Mouse (Mus musculus): ENCODE results near the gene Commd3. TPM values are rescaled to one million over a fixed set of nuclear protein-coding genes. Genes with fewer than 3 reads are reported as not detected.

Commd3 gene
- total and polyA plus RNA-seq, 2 experiments from 2014 or later, result 139 to 193 TPM

DNA sequence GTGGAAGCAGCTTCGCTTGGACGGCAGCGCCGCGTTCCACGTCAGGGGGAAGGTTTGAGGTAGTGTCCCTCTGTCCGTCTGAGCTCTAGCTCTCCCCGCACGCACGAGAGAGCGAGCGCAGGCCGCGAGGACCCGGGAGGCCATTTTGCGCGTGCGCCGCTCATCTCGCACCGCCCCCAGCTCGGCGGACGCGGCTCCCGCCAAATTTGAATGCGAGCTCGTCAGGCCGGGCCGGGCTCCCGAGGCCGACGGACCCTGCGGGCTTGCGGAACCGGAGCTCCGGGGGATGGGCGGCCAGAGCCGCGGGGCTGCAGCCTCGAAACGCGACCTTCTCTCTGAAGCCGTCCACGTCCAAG, 16.5 kb downstream of the Commd3 start:
- H3K36me3 ChIP-seq (ENCODE audit: insufficient read depth, low read length), result 0 out of 2 replicates have a peak, but pooled peaks cover 7% of the 10 kb centered on the region
- peak overlapping the region; percentile 35 for H3K4me3 ChIP-seq (ENCODE audit: low read depth, low read length)
- H3K27me3 ChIP-seq (ENCODE audit: insufficient read depth, low read length), result peaks cover 54% of the 10 kb centered on the region
- peak; percentile 29; the same call in 1 of the 2 replicates for ATAC-seq (ENCODE audit: low FRiP score)
- H3K9me3 ChIP-seq (ENCODE audit: low read length), result no peaks in the 10 kb centered on the region
- H3K4me1 ChIP-seq (ENCODE audit: insufficient read depth, low read length), result 0 out of 2 replicates have a peak, but pooled peaks cover 3% of the 10 kb centered on the region
- no peak for TF ChIP-seq CTCF (IDR thresholded peaks at IDR 0.05)
- peak overlapping the region; percentile 49 for H3K4me2 ChIP-seq (ENCODE audit: low read depth, low read length, poor library complexity, severe bottlenecking)
- peak; percentile 57 for DNase-seq (ENCODE audit: low spot score)
- WGBS, result 2% methylated on average over 41 of the region's 45 CpGs
- no peak overlapping the region for H3K9ac ChIP-seq (replicated peaks; ENCODE audit: low read length, poor library complexity, severe bottlenecking)
- H3K27ac ChIP-seq (ENCODE audit: low read depth, low read length), result no peak overlapping the region

DNA sequence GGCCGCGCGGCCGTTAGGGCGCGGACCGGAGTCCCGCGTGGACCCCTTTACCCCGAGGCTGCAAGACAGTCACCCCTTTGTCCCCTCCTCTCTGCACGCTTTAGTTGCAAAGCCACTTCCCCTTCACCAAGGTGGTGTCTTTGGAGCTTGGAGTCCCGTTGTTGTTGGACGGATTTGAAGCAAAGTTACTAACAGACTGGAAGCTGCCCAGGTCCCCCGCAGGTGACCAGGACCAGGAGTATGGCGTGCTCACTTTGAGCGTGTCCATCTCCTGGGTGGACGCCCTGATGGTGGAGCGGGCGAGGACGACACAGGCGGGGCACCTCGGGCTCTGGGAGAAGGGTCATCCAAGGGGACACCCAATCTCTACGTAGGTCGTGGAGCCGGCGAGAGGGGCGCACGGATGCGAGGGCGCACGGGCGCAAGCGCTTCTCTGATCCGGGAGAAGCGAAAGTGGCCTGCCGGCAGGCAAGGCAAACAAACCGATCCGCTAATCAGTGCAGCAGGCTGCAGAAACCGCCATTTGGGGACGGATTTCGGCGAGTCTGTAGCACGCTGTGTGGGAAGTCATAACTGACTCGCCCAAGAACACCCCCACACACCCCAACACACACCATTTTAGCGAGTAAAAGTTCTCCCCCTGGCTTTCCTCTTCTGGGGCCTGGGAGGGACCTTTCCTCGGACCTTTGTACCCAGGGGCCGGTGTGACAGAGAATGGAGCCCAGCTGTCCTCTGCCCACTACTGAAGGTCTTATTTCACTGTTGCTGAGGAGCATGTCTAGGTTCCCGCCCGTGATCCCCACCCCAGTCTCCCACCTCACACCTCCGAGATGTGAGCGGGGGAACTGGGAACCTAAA, 17.1 kb downstream of the Commd3 start:
- Histone ChIP-seq H3K4me1 (ENCODE audit: insufficient read depth, low read length) (peaks cover 8% of the 10 kb centered on the region; the same call in 1 of the 2 replicates), H3K4me2 (ENCODE audit: low read depth, low read length, poor library complexity, severe bottlenecking) (peak overlapping the region; percentile 49), H3K9ac (replicated peaks; ENCODE audit: low read length, poor library complexity, severe bottlenecking) (no peak overlapping the region), H3K27ac (ENCODE audit: low read depth, low read length) (no peak overlapping the region), H3K27me3 (ENCODE audit: insufficient read depth, low read length) (peaks cover 56% of the 10 kb centered on the region), H3K9me3 (ENCODE audit: low read length) (no peaks in the 10 kb centered on the region), H3K4me3 (ENCODE audit: low read depth, low read length) (peak overlapping the region; percentile 35), H3K36me3 (ENCODE audit: insufficient read depth, low read length) (0 out of 2 replicates have a peak, but pooled peaks cover under 1% of the 10 kb centered on the region)
- DNase-seq (ENCODE audit: low spot score), result peak; percentile 32
- peak; percentile 51 for ATAC-seq (ENCODE audit: low FRiP score)
- WGBS, result under 1% methylated on average over 51 of the region's 51 CpGs
- TF ChIP-seq CTCF (IDR thresholded peaks at IDR 0.05), result no peak

- H3K4me3 ChIP-seq (ENCODE audit: low read depth, low read length), result peak overlapping the region; percentile 35
- peaks cover 10% of the 10 kb centered on the region; the same call in 1 of the 2 replicates for H3K4me1 ChIP-seq (ENCODE audit: insufficient read depth, low read length)
- DNase-seq (ENCODE audit: low spot score), result peak; percentile 60
- peak overlapping the region; percentile 49 for H3K4me2 ChIP-seq (ENCODE audit: low read depth, low read length, poor library complexity, severe bottlenecking)
- no peak overlapping the region for H3K27ac ChIP-seq (ENCODE audit: low read depth, low read length)
- WGBS, result 3% methylated on average over 55 of the region's 58 CpGs
- H3K9ac ChIP-seq (replicated peaks; ENCODE audit: low read length, poor library complexity, severe bottlenecking), result peak overlapping the region; percentile 25; the same call in 1 of the 2 replicates
- H3K36me3 ChIP-seq (ENCODE audit: insufficient read depth, low read length), result no peaks in the 10 kb centered on the region
- peaks cover 59% of the 10 kb centered on the region for H3K27me3 ChIP-seq (ENCODE audit: insufficient read depth, low read length)
- no peaks in the 10 kb centered on the region for H3K9me3 ChIP-seq (ENCODE audit: low read length)
- no peak for TF ChIP-seq CTCF (IDR thresholded peaks at IDR 0.05)
- ATAC-seq (ENCODE audit: low FRiP score), result peak; percentile 76
These were observed 18.0 kb downstream of the Commd3 start for GRCm38 (mm10) chr2:18690055-18690691.

GRCm38 (mm10) chr2:18690756-18691155, 18.6 kb downstream of the Commd3 start:
- no peak for DNase-seq (ENCODE audit: low spot score)
- no peak overlapping the region for H3K9ac ChIP-seq (replicated peaks; ENCODE audit: low read length, poor library complexity, severe bottlenecking)
- H3K27ac ChIP-seq (ENCODE audit: low read depth, low read length), result no peak overlapping the region
- peaks cover 62% of the 10 kb centered on the region for H3K27me3 ChIP-seq (ENCODE audit: insufficient read depth, low read length)
- no peak overlapping the region for H3K4me3 ChIP-seq (ENCODE audit: low read depth, low read length)
- ATAC-seq (ENCODE audit: low FRiP score), result no peak
- WGBS, result 1% methylated on average over 9 of the region's 9 CpGs
- H3K36me3 ChIP-seq (ENCODE audit: insufficient read depth, low read length), result no peaks in the 10 kb centered on the region
- no peaks in the 10 kb centered on the region for H3K9me3 ChIP-seq (ENCODE audit: low read length)
- peaks cover 10% of the 10 kb centered on the region; the same call in 1 of the 2 replicates for H3K4me1 ChIP-seq (ENCODE audit: insufficient read depth, low read length)
- TF ChIP-seq CTCF (IDR thresholded peaks at IDR 0.05), result no peak
- H3K4me2 ChIP-seq (ENCODE audit: low read depth, low read length, poor library complexity, severe bottlenecking), result no peak overlapping the region

- Histone ChIP-seq H3K36me3 (ENCODE audit: insufficient read depth, low read length) (no peaks in the 10 kb centered on the region), H3K27ac (ENCODE audit: low read depth, low read length) (no peak overlapping the region), H3K4me2 (ENCODE audit: low read depth, low read length, poor library complexity, severe bottlenecking) (no peak overlapping the region), H3K4me1 (ENCODE audit: insufficient read depth, low read length) (peaks cover 10% of the 10 kb centered on the region; the same call in 1 of the 2 replicates), H3K27me3 (ENCODE audit: insufficient read depth, low read length) (peaks cover 57% of the 10 kb centered on the region), H3K9me3 (ENCODE audit: low read length) (no peaks in the 10 kb centered on the region), H3K9ac (replicated peaks; ENCODE audit: low read length, poor library complexity, severe bottlenecking) (no peak overlapping the region), H3K4me3 (ENCODE audit: low read depth, low read length) (no peak overlapping the region)
- TF ChIP-seq CTCF (IDR thresholded peaks at IDR 0.05), result no peak
- ATAC-seq (ENCODE audit: low FRiP score), result no peak
- DNase-seq (ENCODE audit: low spot score), result no peak
These were observed 19.8 kb downstream of the Commd3 start for GRCm38 (mm10) chr2:18692031-18692430.

- 5% methylated on average over 1 of the region's 1 CpGs for WGBS
- DNase-seq (ENCODE audit: low spot score) (no peak), ATAC-seq (ENCODE audit: low FRiP score) (no peak)
- Histone ChIP-seq H3K4me1 (ENCODE audit: insufficient read depth, low read length) (peaks cover 10% of the 10 kb centered on the region; the same call in 1 of the 2 replicates), H3K9ac (replicated peaks; ENCODE audit: low read length, poor library complexity, severe bottlenecking) (no peak overlapping the region), H3K27ac (ENCODE audit: low read depth, low read length) (no peak overlapping the region), H3K27me3 (ENCODE audit: insufficient read depth, low read length) (peaks cover 54% of the 10 kb centered on the region), H3K36me3 (ENCODE audit: insufficient read depth, low read length) (no peaks in the 10 kb centered on the region), H3K4me2 (ENCODE audit: low read depth, low read length, poor library complexity, severe bottlenecking) (no peak overlapping the region), H3K4me3 (ENCODE audit: low read depth, low read length) (no peak overlapping the region), H3K9me3 (ENCODE audit: low read length) (no peaks in the 10 kb centered on the region)
- TF ChIP-seq CTCF (IDR thresholded peaks at IDR 0.05), result no peak
These were observed 20.4 kb downstream of the Commd3 start for GRCm38 (mm10) chr2:18692548-18692947.
